Comparison of ENCODE assay signal across 25 mouse cellular contexts in genomic region chr14:28293921-28294320, GRCm38 (mm10).
DNase-seq lines count a peak whose midpoint lies in the region; ATAC-seq and TF ChIP-seq lines count a peak whose summit lies in the region.
"Had no signal": no experiment of that assay in that cellular context is flagged by ENCODE, and none has a peak within 500 bp of the region (broad histone marks: within the 10 kb centered on the region; RNA-seq: fewer than 3 reads in every experiment).

No protein-coding gene starts in this region.

- DNase-seq in cerebellum, postnatal 10 days, result peak; percentile 45 to 57
- DNase-seq in cerebellum, adult 9-11 months, result no peak
- peak; percentile 62 for DNase-seq in heart, adult 11 months
- DNase-seq in lung, postnatal 10 days, result peak; percentile 62
- no peak for DNase-seq in lung, postnatal 0 days (ENCODE audit: low spot score)
- DNase-seq in lung, postnatal 4 days, result peak; percentile 12 to 39
- DNase-seq in lung, adult 2 months, result no peak
- DNase-seq: adrenal gland, adult 8-10 months; adrenal gland, postnatal 14 days; adrenal gland, postnatal 36 days; B cell, adult 2 months; cerebellum, adult 11 months; cerebellum, adult 18-20 months; cerebellum, adult 8-10 months; forebrain, postnatal 0 days had no signal

- peaks cover 17% of the 10 kb centered on the region for H3K4me1 ChIP-seq in heart, embryonic 11.5 days (ENCODE audit: control insufficient read depth, insufficient read depth, low read length)
- peaks cover 8% of the 10 kb centered on the region; the same call in 1 of the 2 replicates for H3K4me1 ChIP-seq in lung, postnatal 0 days (ENCODE audit: insufficient read depth, low read depth, low read length)
- H3K4me1 ChIP-seq in lung, adult 2 months (ENCODE audit: control insufficient read depth, insufficient read depth, low read length), result no peaks in the 10 kb centered on the region
- H3K4me1 ChIP-seq: forebrain, embryonic 13.5 days; forebrain, embryonic 15.5 days had no signal

- no peak for TF ChIP-seq EP300 in lung, postnatal 0 days (IDR thresholded peaks at IDR 0.05)

- no peak for TF ChIP-seq CTCF in lung, postnatal 0 days (IDR thresholded peaks at IDR 0.05)
- no peak for TF ChIP-seq CTCF in lung, adult 2 months (IDR thresholded peaks at IDR 0.05; ENCODE audit: insufficient read depth, low read length)

- no peaks in the 10 kb centered on the region for H3K36me3 ChIP-seq in heart, embryonic 11.5 days (ENCODE audit: control insufficient read depth, insufficient read depth, low read length)
- no peaks in the 10 kb centered on the region for H3K36me3 ChIP-seq in lung, postnatal 0 days (ENCODE audit: insufficient read depth, low read length)
- H3K36me3 ChIP-seq: embryonic facial prominence, embryonic 10.5 days; embryonic facial prominence, embryonic 12.5 days; forebrain, embryonic 15.5 days; G1E had no signal

- no peak overlapping the region for H3K4me2 ChIP-seq in heart, embryonic 11.5 days
- no peak overlapping the region for H3K4me2 ChIP-seq in lung, postnatal 0 days (replicated peaks; ENCODE audit: low read depth, low read length)
- H3K4me2 ChIP-seq: embryonic facial prominence, embryonic 12.5 days; forebrain, embryonic 13.5 days; forebrain, embryonic 15.5 days had no signal

- no peaks in the 10 kb centered on the region for H3K9me3 ChIP-seq in heart, embryonic 11.5 days (replicated peaks; ENCODE audit: control insufficient read depth, low read length)
- no peaks in the 10 kb centered on the region for H3K9me3 ChIP-seq in lung, postnatal 0 days (ENCODE audit: low read length)
- H3K9me3 ChIP-seq: embryonic facial prominence, embryonic 10.5 days; embryonic facial prominence, embryonic 12.5 days; forebrain, embryonic 13.5 days; forebrain, embryonic 15.5 days had no signal

- H3K4me3 ChIP-seq in heart, embryonic 11.5 days (ENCODE audit: low read depth, low read length), result no peak overlapping the region
- H3K4me3 ChIP-seq in lung, postnatal 0 days (ENCODE audit: low read depth, low read length), result no peak overlapping the region
- H3K4me3 ChIP-seq in lung, adult 2 months (replicated peaks; ENCODE audit: extremely low read depth, low read depth, low read length), result no peak overlapping the region
- H3K4me3 ChIP-seq: embryonic facial prominence, embryonic 10.5 days; embryonic facial prominence, embryonic 12.5 days; forebrain, embryonic 13.5 days; forebrain, embryonic 15.5 days had no signal

- no peaks in the 10 kb centered on the region for H3K27me3 ChIP-seq in heart, embryonic 11.5 days (ENCODE audit: control insufficient read depth, insufficient read depth, low read length)
- no peaks in the 10 kb centered on the region for H3K27me3 ChIP-seq in lung, postnatal 0 days (replicated peaks; ENCODE audit: insufficient read depth, low read length)
- H3K27me3 ChIP-seq: CH12.LX; embryonic facial prominence, embryonic 12.5 days; forebrain, embryonic 13.5 days; forebrain, embryonic 15.5 days; Patski had no signal

- H3K9ac ChIP-seq in heart, embryonic 11.5 days (ENCODE audit: low read depth, low read length), result no peak overlapping the region
- H3K9ac ChIP-seq in lung, postnatal 0 days (replicated peaks; ENCODE audit: low read depth), result no peak overlapping the region
- H3K9ac ChIP-seq: embryonic facial prominence, embryonic 12.5 days; forebrain, embryonic 13.5 days; forebrain, embryonic 15.5 days; forebrain, postnatal 0 days had no signal

- ATAC-seq in heart, embryonic 11.5 days (replicated peaks; ENCODE audit: insufficient number of reproducible peaks, low FRiP score, low TSS enrichment), result no peak; the same call in 1 of the 2 replicates
- no peak for ATAC-seq in lung, postnatal 0 days
- ATAC-seq: activated CD4-positive, CD25-positive, alpha-beta regulatory T cell, adult 4 months; CD4-positive, CD25-positive, alpha-beta regulatory T cell, adult 4 months; forebrain, embryonic 13.5 days; forebrain, embryonic 15.5 days; forebrain, postnatal 0 days; Patski had no signal

- WGBS in heart, embryonic 11.5 days (ENCODE audit: insufficient replicate concordance), result 85% methylated on average over 5 of the region's 5 CpGs
- 71% methylated on average over 5 of the region's 5 CpGs for WGBS in lung, postnatal 0 days
- 69% methylated on average over 5 of the region's 5 CpGs for WGBS in lung, adult 2 months

- no peak for TF ChIP-seq POLR2A in lung, adult 2 months (IDR thresholded peaks at IDR 0.05; ENCODE audit: borderline replicate concordance, extremely low read depth, low read depth, low read length)

- H3K27ac ChIP-seq in heart, embryonic 11.5 days (ENCODE audit: low read depth, low read length), result no peak overlapping the region
- no peak overlapping the region for H3K27ac ChIP-seq in lung, postnatal 0 days (ENCODE audit: low read length)
- H3K27ac ChIP-seq: embryonic facial prominence, embryonic 10.5 days; embryonic facial prominence, embryonic 12.5 days; forebrain, embryonic 13.5 days; forebrain, embryonic 15.5 days had no signal

Comparison
In these comparisons a context has a peak if more than half of its experiments do, and no peak if none do; other contexts are left out.
1. DNase-seq: peak in cerebellum, postnatal 10 days (2 of 2), heart, adult 11 months (single experiment), lung, postnatal 10 days (single experiment) and lung, postnatal 4 days (2 of 2); none in cerebellum, adult 9-11 months (single experiment), lung, postnatal 0 days (single experiment) and lung, adult 2 months (single experiment).